Mouse (Mus musculus): ENCODE data around the gene Fyb2. TPM values are rescaled to one million over a fixed set of nuclear protein-coding genes. Genes with fewer than 3 reads are reported as not detected.

Gene Fyb2
- total and polyA plus RNA-seq, 3 experiments: not detected

DNA sequence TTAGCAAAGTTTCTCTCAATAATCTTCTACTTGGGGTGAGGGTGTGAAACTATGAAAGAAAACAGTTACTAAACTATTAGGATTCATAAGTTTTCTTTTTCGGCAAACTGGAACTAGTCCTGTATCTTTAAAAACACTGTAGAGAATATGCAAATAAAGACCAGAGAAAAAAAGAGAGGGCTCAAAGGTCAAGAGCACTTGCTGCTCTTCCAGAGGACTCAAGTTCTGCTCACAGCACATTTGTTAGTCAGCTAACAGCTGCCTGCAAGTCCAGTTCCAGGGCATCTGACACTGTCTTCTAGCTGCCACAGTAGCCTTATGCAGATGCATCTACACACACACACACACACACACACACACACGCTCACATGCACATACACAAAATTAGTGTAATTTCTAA lies 59.4 kb downstream of the Fyb2 start:
- Histone ChIP-seq H3K4me1 (ENCODE audit: control insufficient read depth, insufficient read depth, low read length) (no peaks in the 10 kb centered on the region), H3K27me3 (ENCODE audit: control insufficient read depth, insufficient read depth, low read length) (no peaks in the 10 kb centered on the region), H3K4me3 (no peak overlapping the region), H3K79me2 (replicated peaks; ENCODE audit: control insufficient read depth, insufficient read depth, low read length) (no peaks in the 10 kb centered on the region), H3K36me3 (ENCODE audit: control insufficient read depth, insufficient read depth, low read length) (no peaks in the 10 kb centered on the region), H3K9ac (ENCODE audit: low read depth, low read length) (no peak overlapping the region), H3K27ac (no peak overlapping the region)
- TF ChIP-seq POLR2A (IDR thresholded peaks at IDR 0.05; ENCODE audit: insufficient read depth, low read depth, low read length): no peak
- intact Hi-C loops (cut with DNase I): no loop called here
- DNase-seq: no peak
- WGBS: 73% methylated on average over 2 of the region's 2 CpGs

DNA sequence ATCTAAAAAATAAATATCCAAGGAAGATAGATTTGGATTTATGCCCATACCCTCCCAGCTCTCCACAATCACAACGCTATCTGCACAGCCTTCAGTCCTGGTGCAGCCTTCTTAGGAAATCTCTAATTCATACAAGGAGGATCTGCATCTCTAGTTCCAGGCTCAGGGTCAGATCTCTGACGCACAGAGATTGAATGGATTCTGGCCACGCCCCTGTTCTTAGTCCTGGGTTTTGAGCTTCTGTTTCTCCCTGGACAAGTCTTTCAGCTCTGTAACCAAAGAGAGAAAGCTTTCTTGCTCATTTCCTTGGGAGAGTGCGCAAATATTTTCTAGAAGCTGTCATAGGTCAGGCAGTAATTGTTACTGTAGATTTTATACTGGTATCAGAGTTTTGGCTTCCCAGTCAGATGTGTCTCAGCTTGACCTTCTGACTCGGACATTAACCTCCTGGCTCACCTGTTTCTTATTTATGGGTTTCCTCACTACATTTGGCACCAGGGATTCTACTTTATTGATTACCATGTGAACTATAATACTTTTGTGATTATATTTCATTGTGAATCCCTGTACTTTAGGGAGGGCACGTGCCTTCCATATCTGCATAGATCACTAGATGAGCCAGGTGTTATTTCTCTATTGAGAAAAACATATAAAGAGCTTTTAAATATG lies 62.0 kb downstream of the Fyb2 start:
- no peak for DNase-seq
- no peak for TF ChIP-seq CTCF (IDR thresholded peaks at IDR 0.05)
- no peak for TF ChIP-seq POLR2A (IDR thresholded peaks at IDR 0.05; ENCODE audit: insufficient read depth, low read depth, low read length)
- no peak for TF ChIP-seq EP300 (IDR thresholded peaks at IDR 0.05; ENCODE audit: insufficient read depth, low read depth, low read length)
- Histone ChIP-seq H3K4me1 (ENCODE audit: control insufficient read depth, insufficient read depth, low read length) (no peaks in the 10 kb centered on the region), H3K27me3 (ENCODE audit: control insufficient read depth, insufficient read depth, low read length) (peaks cover 1% of the 10 kb centered on the region; the same call in 1 of the 2 replicates), H3K9ac (ENCODE audit: low read depth, low read length) (no peak overlapping the region), H3K4me3 (no peak overlapping the region), H3K36me3 (ENCODE audit: control insufficient read depth, insufficient read depth, low read length) (no peaks in the 10 kb centered on the region), H3K79me2 (replicated peaks; ENCODE audit: control insufficient read depth, insufficient read depth, low read length) (no peaks in the 10 kb centered on the region), H3K27ac (no peak overlapping the region)
- 81% methylated on average over 6 of the region's 6 CpGs for WGBS
- intact Hi-C loops (cut with DNase I): no loop called here

DNA sequence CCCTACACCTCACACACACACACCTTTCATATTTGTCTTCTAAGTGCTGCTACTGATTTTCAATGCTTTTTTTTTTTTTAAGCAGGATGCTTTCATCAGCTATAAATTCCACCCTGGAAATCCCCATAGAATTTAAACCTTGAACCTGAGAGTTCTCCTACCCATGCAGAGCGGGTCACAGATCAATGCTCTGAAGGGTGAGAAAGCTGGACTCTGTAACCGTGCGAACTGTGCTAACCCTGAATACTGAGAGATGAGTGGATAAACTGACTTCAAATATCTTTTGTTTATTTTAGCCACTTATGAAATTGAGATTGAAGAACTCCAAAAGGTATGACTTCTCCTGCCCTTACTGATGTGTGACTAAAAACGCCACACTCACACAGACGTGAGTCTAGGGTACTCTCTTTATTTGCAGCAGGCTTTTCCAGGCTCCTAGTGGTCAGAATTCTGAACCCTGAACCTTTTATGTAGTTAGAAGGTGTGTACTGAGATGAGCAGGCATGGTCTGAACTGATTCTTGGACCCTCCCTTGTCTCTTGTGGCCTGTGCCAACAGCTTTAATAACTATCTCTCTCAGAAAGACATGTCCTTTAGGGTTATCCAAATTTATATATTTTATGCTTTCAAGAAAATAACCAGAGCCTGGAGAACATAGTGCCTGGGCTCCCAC lies 72.8 kb downstream of the Fyb2 start:
- DNase-seq: no peak
- Histone ChIP-seq H3K9ac (ENCODE audit: low read depth, low read length) (no peak overlapping the region), H3K27ac (no peak overlapping the region), H3K27me3 (ENCODE audit: control insufficient read depth, insufficient read depth, low read length) (no peaks in the 10 kb centered on the region), H3K79me2 (replicated peaks; ENCODE audit: control insufficient read depth, insufficient read depth, low read length) (no peaks in the 10 kb centered on the region), H3K4me3 (no peak overlapping the region), H3K36me3 (ENCODE audit: control insufficient read depth, insufficient read depth, low read length) (no peaks in the 10 kb centered on the region), H3K4me1 (ENCODE audit: control insufficient read depth, insufficient read depth, low read length) (no peaks in the 10 kb centered on the region)
- TF ChIP-seq EP300 (IDR thresholded peaks at IDR 0.05; ENCODE audit: insufficient read depth, low read depth, low read length) (no peak), CTCF (IDR thresholded peaks at IDR 0.05) (no peak), POLR2A (IDR thresholded peaks at IDR 0.05; ENCODE audit: insufficient read depth, low read depth, low read length) (no peak)
- intact Hi-C loops (cut with DNase I): no loop called here
- 86% methylated on average over 5 of the region's 5 CpGs for WGBS

DNA sequence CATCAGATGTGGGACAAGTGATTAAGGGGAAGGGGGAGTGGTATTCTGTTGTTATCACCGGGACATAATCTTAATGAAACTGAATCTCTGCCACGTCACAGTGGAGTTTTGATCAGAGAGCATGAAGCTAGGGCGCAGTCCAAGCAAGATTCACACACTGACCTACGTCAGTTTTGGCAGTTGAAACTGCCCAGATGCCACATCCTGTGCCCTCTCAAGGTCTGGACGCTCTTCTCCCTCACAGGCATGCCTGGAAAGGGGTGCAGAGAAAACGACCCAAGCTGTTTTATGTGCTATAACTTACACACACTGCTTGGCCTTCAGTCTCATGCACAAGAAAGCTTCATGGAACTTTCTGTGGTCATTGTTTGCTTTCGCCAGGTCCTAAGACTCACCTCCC lies 74.4 kb downstream of the Fyb2 start:
- Histone ChIP-seq H3K36me3 (ENCODE audit: control insufficient read depth, insufficient read depth, low read length) (no peaks in the 10 kb centered on the region), H3K4me3 (no peak overlapping the region), H3K9ac (ENCODE audit: low read depth, low read length) (no peak overlapping the region), H3K4me1 (ENCODE audit: control insufficient read depth, insufficient read depth, low read length) (no peaks in the 10 kb centered on the region), H3K27ac (no peak overlapping the region), H3K79me2 (replicated peaks; ENCODE audit: control insufficient read depth, insufficient read depth, low read length) (no peaks in the 10 kb centered on the region), H3K27me3 (ENCODE audit: control insufficient read depth, insufficient read depth, low read length) (no peaks in the 10 kb centered on the region)
- DNase-seq: no peak
- TF ChIP-seq CTCF (IDR thresholded peaks at IDR 0.05): no peak
- no peak for TF ChIP-seq POLR2A (IDR thresholded peaks at IDR 0.05; ENCODE audit: insufficient read depth, low read depth, low read length)
- TF ChIP-seq EP300 (IDR thresholded peaks at IDR 0.05; ENCODE audit: insufficient read depth, low read depth, low read length): no peak
- WGBS: 50% methylated on average over 7 of the region's 7 CpGs
- intact Hi-C loops (cut with DNase I): no loop called here

DNA sequence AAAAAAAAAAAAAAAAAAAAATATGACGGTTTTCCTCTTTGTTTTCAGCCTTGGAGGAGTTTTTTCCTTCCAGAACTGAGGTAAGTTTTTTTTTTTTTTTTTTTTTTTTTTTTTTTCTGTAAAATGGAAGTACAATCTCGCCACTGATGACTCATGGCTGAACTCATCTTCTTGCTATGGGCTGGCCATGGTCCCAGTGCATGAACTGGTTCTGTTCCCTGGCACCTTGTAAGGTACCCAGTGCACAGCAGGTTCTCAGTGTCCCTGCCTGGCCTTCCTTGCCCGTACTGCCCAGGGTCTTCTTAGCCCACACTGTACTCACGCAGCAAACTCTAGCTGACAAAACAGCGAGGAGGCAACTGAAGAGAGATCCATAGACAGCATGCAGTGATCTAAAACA lies 74.8 kb downstream of the Fyb2 start:
- Histone ChIP-seq H3K79me2 (replicated peaks; ENCODE audit: control insufficient read depth, insufficient read depth, low read length) (no peaks in the 10 kb centered on the region), H3K9ac (ENCODE audit: low read depth, low read length) (no peak overlapping the region), H3K4me1 (ENCODE audit: control insufficient read depth, insufficient read depth, low read length) (no peaks in the 10 kb centered on the region), H3K27me3 (ENCODE audit: control insufficient read depth, insufficient read depth, low read length) (no peaks in the 10 kb centered on the region), H3K27ac (no peak overlapping the region), H3K4me3 (no peak overlapping the region), H3K36me3 (ENCODE audit: control insufficient read depth, insufficient read depth, low read length) (no peaks in the 10 kb centered on the region)
- intact Hi-C loops (cut with DNase I): no loop called here
- no peak for DNase-seq
- WGBS: 67% methylated on average over 5 of the region's 5 CpGs
- TF ChIP-seq CTCF (IDR thresholded peaks at IDR 0.05): no peak
- TF ChIP-seq EP300 (IDR thresholded peaks at IDR 0.05; ENCODE audit: insufficient read depth, low read depth, low read length): no peak
- TF ChIP-seq POLR2A (IDR thresholded peaks at IDR 0.05; ENCODE audit: insufficient read depth, low read depth, low read length): no peak

DNA sequence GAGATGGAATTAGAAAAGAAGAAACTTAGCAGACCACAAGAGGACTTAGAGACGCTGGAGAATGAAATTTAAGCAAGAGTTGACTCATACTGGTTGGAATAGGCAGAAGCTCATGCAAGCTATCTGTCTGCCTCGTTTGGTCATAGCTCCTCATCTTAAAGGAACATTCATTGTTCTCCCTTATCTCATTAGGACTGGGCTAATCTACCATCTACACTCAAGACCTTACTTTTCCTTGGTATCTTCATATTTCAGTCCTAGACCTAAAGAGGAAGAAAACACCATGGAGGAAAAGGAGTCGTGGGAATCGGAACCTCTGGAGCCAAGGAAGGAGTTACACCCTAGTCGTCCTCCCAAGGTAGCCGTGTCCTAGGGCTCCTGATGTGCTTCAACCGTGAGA lies 75.5 kb downstream of the Fyb2 start:
- Histone ChIP-seq H3K36me3 (ENCODE audit: control insufficient read depth, insufficient read depth, low read length) (no peaks in the 10 kb centered on the region), H3K4me1 (ENCODE audit: control insufficient read depth, insufficient read depth, low read length) (no peaks in the 10 kb centered on the region), H3K27ac (no peak overlapping the region), H3K9ac (ENCODE audit: low read depth, low read length) (no peak overlapping the region), H3K27me3 (ENCODE audit: control insufficient read depth, insufficient read depth, low read length) (no peaks in the 10 kb centered on the region), H3K79me2 (replicated peaks; ENCODE audit: control insufficient read depth, insufficient read depth, low read length) (no peaks in the 10 kb centered on the region), H3K4me3 (no peak overlapping the region)
- intact Hi-C loops (cut with DNase I): no loop called here
- TF ChIP-seq EP300 (IDR thresholded peaks at IDR 0.05; ENCODE audit: insufficient read depth, low read depth, low read length): no peak
- no peak for TF ChIP-seq POLR2A (IDR thresholded peaks at IDR 0.05; ENCODE audit: insufficient read depth, low read depth, low read length)
- TF ChIP-seq CTCF (IDR thresholded peaks at IDR 0.05): no peak
- 77% methylated on average over 7 of the region's 7 CpGs for WGBS
- no peak for DNase-seq

Measured in heart, adult 2 months (tissue).